Mouse (Mus musculus) liver, embryonic 14.5 days (tissue): ENCODE measurements around the gene Gm8113. TPM values are rescaled to one million over a fixed set of nuclear protein-coding genes. Genes with fewer than 3 reads are reported as not detected.

Experiments
- polyA plus RNA-seq, 2 experiments: library from polyadenylated mRNA; depleted of rRNA in 1 of 2; stranded (reverse) in 1 of 2; unstranded in 1 of 2; fragments of >200 nt; fragmentation: Nextera tagmentation in 1 of 2; extraction: Ambion mirVana in 1 of 2; gene quantifications; 2 replicates each; pipeline versions ENCODE4 v1.2.1 to v1.2.3; 2012 to 2014

The Gm8113 gene
- polyA plus RNA-seq, 2 experiments: 8.6 to 11.1 TPM

Other genes with a start within 250 kb of the Gm8113 start
- gene Gm8165, start 248.2 kb upstream of the Gm8113 start, polyA plus RNA-seq (2012; rRNA removed): not detected in 2 replicates
- not detected in 2 replicates for gene Gm8165, start 248.2 kb upstream of the Gm8113 start, polyA plus RNA-seq (2014; fragmentation: Nextera tagmentation; extraction: Ambion mirVana)
- gene Gm7324, start 227.6 kb upstream of the Gm8113 start, polyA plus RNA-seq (2012; rRNA removed): 0.25 and 0.34 TPM in 2 replicates
- 0.58 and 0.70 TPM in 2 replicates for gene Gm7324, start 227.6 kb upstream of the Gm8113 start, polyA plus RNA-seq (2014; fragmentation: Nextera tagmentation; extraction: Ambion mirVana)
- gene Gm16506, start 197.9 kb upstream of the Gm8113 start, polyA plus RNA-seq (2012; rRNA removed): not detected in 2 replicates
- not detected in 2 replicates for gene Gm16506, start 197.9 kb upstream of the Gm8113 start, polyA plus RNA-seq (2014; fragmentation: Nextera tagmentation; extraction: Ambion mirVana)
- gene Gm6526, start 177.5 kb upstream of the Gm8113 start, polyA plus RNA-seq (2012; rRNA removed): not detected in 2 replicates
- gene Gm6526, start 177.5 kb upstream of the Gm8113 start, polyA plus RNA-seq (2014; fragmentation: Nextera tagmentation; extraction: Ambion mirVana): not detected in 2 replicates
- gene Gm8180, start 140.6 kb upstream of the Gm8113 start, polyA plus RNA-seq (2012; rRNA removed): not detected in 2 replicates
- gene Gm8180, start 140.6 kb upstream of the Gm8113 start, polyA plus RNA-seq (2014; fragmentation: Nextera tagmentation; extraction: Ambion mirVana): not detected in 2 replicates
- gene Ear1, start 49.9 kb upstream of the Gm8113 start, polyA plus RNA-seq (2012; rRNA removed): 8.8 and 18.7 TPM in 2 replicates
- 2.9 and 3.2 TPM in 2 replicates for gene Ear1, start 49.9 kb upstream of the Gm8113 start, polyA plus RNA-seq (2014; fragmentation: Nextera tagmentation; extraction: Ambion mirVana)
- not detected in 2 replicates for gene Ear10, start 1.8 kb upstream of the Gm8113 start, polyA plus RNA-seq (2012; rRNA removed)
- not detected in 2 replicates for gene Ear10, start 1.8 kb upstream of the Gm8113 start, polyA plus RNA-seq (2014; fragmentation: Nextera tagmentation; extraction: Ambion mirVana)
- gene Ang5, start 31.7 kb downstream of the Gm8113 start, polyA plus RNA-seq (2012; rRNA removed): not detected in 2 replicates
- not detected in 2 replicates for gene Ang5, start 31.7 kb downstream of the Gm8113 start, polyA plus RNA-seq (2014; fragmentation: Nextera tagmentation; extraction: Ambion mirVana)
- 0.15 TPM in 1 of 2 replicates, not detected in the other for gene Ang6, start 76.9 kb downstream of the Gm8113 start, polyA plus RNA-seq (2012; rRNA removed)
- not detected in 2 replicates for gene Ang6, start 76.9 kb downstream of the Gm8113 start, polyA plus RNA-seq (2014; fragmentation: Nextera tagmentation; extraction: Ambion mirVana)
- gene Ear2, start 177.3 kb downstream of the Gm8113 start, polyA plus RNA-seq (2012; rRNA removed): 18.7 and 25.9 TPM in 2 replicates
- 7.5 and 8.8 TPM in 2 replicates for gene Ear2, start 177.3 kb downstream of the Gm8113 start, polyA plus RNA-seq (2014; fragmentation: Nextera tagmentation; extraction: Ambion mirVana)
- gene Gm3327, start 198.5 kb downstream of the Gm8113 start, polyA plus RNA-seq (2012; rRNA removed): not detected in 2 replicates
- gene Gm3327, start 198.5 kb downstream of the Gm8113 start, polyA plus RNA-seq (2014; fragmentation: Nextera tagmentation; extraction: Ambion mirVana): not detected in 2 replicates